Mouse (Mus musculus) naive thymus-derived CD4-positive, alpha-beta T cell, adult 5 months (primary cell): ENCODE measurements around the gene Smc3. TPM values are rescaled to one million over a fixed set of nuclear protein-coding genes. Genes with fewer than 3 reads are reported as not detected.

Experiments used
- polyA plus RNA-seq: library from polyadenylated mRNA; unstranded; fragments of 100-300 nt; shearing (Covaris generic); gene quantifications from one replicate; pipeline ENCODE4 v1.2.1, GENCODE M21; 2017

Gene Smc3
- polyA plus RNA-seq, result 71.8 TPM

DNA sequence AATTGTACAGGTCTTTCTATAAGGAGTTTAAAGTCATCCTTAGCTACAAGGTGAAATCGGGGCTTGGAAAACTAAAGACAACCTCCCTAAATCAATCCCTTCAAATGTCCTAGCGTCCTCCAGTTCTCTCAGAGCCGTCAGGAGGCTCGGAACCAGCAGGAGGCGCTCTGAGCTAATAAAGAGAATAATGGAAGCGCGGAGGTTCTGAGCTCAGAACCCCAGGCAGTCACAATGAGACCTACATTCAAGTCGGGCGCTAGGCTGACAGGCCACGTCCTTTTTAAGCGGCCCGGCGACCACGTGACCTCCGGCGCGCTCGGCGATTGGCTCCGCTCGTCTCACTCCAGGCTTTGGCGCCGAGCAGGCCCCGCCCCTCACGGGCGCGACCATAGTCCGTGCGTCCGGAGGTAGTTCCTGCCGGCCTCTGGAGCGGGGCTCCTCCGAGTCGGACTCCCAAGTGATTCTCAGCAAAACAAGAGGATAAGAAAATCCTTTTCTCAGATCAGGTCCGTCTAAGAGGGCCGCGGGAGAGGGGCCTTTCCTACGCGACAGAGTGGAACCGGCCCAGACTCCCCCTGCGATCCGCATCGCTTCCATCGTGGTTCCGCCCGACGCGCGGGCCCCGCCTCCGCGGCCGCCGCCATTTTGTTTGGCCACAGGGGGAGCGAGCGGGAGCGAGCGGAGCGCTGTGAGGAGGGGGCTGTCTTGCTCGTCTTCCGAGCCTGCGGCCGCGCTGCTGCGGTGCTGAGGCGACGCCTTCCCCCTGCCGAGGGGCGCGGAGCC is at the start of gene Smc3:
Gene Smc3, plus strand, starts transcription at position 642 of the 783 bp plus-strand sequence.

GRCm38 (mm10) chr19:53588968-53589367 is 11.2 kb upstream of the Smc3 start, which contains the start of gene Nutf2-ps1:
Nutf2-ps1 (minus strand) TSS chr19:53589068.

DNA sequence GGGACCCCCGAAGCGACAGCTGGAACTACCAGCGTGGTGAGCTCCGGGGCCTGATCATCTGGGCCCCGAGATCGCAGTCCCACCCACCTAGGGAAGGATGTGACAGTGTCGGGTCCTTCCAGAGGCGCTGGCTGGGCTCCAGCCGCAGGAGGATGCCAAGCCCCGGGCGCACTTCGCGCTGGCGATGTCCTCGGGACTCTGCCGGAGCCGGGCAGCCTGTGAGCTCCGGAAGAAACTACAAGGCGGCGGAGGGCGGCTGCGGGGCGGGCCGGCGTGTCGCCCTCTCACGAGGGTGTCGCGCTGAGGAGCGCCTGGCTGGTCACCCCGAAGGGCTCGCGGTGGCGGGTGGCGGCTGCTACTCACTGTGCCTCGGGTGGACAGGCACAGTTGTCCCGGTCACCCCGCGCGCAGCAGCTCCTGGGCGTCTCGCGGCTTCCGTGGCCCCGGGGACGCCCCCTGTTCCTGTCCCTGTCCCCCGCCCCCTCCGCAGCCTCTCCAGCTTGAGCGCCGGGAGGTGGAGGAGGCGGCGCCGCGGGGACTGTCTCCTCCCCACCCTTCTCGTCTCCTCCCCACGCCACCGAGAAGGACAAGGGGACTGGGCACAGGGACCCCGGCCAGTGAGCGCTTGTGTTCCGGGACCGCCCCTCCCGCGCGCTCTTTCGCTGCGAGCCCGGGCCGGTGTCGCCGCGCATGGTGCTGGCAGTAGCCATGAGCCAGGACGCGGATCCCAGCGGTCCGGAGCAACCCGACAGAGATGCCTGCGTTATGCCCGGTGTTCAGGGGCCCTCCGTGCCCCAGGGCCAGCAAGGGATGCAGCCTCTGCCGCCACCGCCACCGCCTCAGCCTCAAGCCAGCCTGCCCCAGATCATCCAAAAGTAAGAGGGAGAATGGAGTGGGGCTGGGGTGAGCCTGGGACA is 76.8 kb downstream of the Smc3 start, which contains the start of gene Rbm20:
Gene Rbm20, plus strand, starts transcription at position 589 of the 917 bp plus-strand sequence.

Other genes with a start within 250 kb of the Smc3 start
- not detected for gene Gm10197, start 228.6 kb upstream of the Smc3 start, polyA plus RNA-seq
- gene Smndc1, start 209.8 kb upstream of the Smc3 start, polyA plus RNA-seq, result 98.3 TPM
- 475 TPM for gene Dusp5, start 71.3 kb upstream of the Smc3 start, polyA plus RNA-seq
- gene Nutf2-ps1, start 11.3 kb upstream of the Smc3 start, polyA plus RNA-seq, result 123 TPM
- 0.11 TPM for gene Rbm20, start 76.9 kb downstream of the Smc3 start, polyA plus RNA-seq